Mouse (Mus musculus): ENCODE measurements at regions not wholly inside any gene's neighbourhood (a gene's known extent, or its start where the extent isn't known, plus 50 kb on each side); places are given as distances from the start of the nearest gene placed in this dataset.

DNA sequence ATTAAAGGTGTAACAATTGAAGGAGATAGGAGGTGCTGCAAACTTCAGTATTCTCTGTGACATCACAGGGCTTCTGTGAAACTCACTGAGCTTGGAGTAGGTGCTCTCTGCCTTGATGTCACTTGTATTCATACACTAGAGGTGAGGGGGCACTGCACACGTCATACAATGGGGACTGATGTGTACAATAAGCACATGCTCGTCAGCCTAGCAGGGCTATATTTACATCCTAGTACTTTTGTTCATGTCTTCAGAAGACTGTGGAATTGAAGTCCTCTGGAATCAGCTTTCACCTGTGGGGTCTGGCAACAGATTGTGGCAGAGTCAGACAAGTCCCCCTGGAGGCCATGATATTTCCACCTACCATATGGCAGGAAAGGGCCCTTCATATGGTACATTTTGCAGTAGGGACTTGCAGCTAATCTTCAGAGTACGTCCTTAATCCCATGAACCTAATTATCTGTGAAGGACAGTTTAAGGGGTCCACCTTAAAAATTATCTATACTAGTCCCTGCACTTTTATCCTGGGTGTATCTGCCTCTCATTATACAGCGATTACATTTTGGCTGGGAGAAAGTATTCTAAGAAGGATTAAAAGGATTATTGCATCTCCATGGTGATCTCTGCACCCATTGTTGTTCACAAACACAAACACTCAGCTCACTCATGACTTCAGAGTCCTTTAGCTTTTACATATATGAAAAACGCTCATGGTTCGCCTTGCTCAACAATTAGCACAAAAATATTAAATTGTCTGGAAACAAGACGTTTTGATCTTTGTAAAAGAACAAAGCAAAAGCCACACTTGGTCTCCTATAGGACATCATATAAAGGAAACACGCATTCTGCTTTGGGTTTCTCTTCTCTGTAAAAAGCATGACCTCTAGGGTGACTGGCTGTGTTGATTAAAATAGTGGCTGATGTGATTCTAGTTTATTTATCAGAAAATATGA lies 324.1 kb upstream of the Itga1 start:
- no peak for DNase-seq

DNA sequence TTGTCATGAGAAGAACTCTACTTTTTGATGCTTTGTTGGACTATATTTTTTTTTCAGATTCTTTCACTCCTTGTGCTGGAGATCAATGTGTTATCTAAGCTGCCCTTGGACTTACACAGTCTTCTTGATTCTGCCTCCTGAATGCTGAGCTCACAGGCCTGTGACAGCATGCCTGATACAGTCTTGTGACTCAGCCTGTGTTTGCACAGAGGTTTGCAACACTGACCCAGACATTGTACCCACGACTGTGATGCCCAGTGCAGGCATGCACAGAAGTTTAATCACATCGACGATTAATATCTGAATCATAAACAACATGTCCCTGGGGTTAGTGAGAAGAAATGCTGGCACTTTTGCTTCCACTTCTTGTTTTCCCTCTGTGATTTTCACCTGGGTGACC lies 322.0 kb upstream of the Itga1 start:
- peak; percentile 64 for DNase-seq

DNA sequence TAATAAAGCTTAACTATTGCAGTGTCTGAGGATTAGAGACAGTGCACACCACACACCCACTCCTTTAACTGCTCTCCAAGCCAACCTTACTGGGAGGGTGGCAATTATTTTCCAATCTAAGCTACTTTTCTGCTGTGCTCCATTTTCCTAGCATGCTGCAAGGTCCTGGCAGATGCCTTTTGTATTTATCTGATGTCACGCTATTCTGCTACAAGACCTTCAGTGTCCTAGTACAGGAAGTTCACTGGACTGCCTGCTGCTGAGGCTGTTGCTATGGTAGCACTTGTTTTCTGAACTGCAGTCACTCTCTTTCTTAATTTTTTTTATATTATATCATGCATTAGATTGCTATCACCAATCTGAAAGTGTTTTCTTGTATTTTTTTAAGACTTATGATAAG lies 319.7 kb upstream of the Itga1 start:
- no peak for DNase-seq

DNA sequence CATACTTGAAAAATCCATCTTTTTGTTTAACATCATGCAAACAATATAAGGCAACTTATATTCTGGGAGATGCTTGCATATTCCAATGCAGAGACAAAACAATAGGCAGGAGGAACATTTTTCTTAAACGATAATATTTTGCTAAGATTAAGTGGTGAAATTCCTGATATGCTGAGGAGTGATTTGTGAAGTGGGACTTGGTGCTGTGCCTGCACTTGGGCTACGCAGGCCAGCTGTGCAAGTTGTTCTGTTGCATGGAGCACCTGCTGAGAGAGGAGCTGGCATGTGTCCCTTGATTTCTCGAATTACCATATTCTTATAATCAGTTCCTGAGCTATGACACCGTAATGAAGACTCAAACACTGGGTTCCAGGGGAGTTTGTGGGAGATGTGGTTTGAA lies 316.1 kb upstream of the Itga1 start:
- no peak for DNase-seq

DNA sequence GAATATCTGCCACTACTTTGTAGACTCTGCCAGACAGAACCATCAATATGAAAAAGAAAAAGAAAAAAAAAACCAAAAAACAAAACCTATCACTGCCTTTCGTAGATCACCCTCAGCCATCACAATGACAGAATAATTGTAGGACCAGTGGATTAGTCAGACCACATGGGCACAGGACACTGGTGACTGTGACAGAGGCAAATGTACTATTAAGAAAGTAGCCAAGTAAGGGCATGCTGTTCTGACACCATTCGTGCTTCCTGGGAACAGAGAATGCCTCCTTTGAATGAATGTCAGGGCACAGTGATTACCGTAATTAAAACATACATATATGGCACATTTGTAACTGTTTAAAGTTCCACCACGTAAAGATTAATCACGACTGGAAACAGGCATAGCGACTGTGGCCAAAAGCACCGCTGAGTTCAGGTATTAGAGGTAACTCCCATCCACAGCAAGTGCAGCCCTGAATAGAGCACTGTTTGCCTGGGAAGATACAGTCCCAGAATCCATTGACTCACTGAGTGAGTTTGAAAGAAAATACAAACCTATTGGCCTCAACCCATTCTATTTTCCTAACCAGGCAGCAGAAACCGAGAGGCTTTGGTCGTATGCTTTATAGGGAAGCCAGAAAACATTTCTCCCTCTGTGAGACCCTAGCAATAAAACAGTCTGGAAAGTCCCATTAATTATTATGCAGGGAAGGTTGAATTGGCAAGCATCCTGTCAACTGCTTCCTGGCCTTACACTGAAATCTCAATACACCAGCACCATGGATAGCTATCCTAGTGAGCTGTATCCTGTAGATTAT lies 312.2 kb upstream of the Itga1 start:
- no peak for DNase-seq

DNA sequence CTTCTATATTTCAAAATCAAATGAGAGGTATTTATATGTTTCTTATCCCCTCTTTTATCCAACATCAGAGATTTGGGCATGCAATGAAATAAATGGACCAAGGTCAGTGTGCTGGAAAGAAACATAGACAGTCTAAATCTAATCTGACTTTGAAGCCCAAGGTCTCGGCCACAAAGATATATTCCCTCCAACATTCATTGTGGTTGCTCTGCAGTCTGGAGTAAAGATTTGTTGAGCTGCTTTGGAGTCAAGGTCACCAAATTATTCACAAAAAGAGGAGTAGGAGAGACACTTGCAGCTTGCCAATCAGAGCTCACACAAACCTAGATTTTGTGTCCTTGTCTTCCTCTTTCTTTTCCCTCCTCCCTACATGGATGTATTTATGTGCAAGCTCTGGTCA lies 304.2 kb upstream of the Itga1 start:
- DNase-seq: peak; percentile 66

DNA sequence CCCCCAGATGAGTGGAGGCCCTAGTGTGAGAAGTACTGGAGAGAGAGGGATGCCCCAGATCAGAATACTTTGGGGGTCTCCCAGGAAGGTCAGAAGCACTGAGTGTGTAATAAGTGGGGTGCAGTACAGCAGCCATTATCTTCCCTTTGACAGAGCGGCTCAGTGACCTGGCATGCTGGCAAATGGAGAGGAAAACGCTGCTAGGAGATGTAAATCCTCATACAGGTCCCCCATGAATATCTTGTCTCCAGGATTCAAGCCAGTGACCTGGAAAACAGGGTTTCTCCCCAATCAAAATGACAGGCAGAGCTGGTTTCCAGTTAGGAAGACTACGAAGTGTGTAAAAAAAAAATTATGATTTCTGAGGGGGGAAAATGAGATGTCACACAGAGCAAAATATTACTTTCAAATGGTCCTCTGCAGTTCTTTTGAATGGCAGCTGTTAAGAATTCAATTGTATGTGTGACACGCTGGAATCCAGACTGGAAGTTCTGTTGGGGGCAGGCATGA lies 299.0 kb upstream of the Itga1 start:
- DNase-seq: no peak

DNA sequence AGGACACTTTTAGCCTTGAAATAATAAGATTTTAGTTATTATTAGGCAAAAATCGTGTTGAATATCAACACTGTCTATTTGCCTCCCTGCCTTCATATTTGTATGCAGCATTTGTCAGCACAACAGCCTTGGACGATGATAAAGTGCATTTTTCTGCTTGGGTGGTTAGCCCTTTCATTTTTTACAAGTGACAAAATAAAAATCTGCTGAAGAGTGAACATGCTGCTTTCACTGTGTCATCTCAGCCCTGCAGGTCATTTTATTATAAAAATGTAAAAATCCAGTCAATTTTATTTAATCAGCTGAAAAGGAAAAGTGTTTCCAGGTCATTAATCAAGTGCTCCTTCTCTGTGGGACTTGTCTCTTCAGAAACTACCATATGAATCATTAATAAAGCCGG lies 277.9 kb upstream of the Itga1 start:
- DNase-seq: peak; percentile 42

DNA sequence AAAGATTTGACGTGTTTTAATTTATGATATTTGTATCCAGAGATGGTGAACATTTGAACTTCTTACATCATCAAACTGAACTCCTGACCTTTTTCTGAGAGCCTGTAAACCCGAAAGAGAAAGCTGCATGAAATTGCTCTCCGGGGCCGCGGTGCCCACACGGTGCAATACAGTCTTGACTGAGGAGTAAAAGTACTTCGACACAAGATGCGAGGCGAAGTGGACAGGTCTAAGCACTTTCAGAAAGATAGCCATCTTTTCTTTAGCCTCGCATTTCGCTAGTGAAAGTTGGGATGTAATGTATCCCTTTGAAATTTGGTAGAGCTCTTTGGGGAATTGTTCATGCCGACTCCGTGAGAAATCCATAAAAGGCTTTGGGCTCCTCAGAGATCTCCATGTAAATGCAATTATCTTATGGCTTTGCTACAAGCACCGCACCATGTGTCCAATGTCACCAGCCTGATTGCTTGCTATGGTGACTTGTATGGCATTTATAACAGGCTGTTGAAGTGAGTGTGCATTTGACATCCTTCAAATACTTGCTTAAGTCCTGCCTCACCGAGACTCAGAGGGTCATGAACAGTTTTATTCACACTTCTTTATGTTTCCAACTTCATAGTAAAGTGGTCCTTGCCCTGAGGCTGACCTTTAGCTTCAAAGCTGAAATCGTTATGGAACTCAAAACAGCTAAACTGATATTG lies 274.6 kb upstream of the Itga1 start:
- DNase-seq: no peak

DNA sequence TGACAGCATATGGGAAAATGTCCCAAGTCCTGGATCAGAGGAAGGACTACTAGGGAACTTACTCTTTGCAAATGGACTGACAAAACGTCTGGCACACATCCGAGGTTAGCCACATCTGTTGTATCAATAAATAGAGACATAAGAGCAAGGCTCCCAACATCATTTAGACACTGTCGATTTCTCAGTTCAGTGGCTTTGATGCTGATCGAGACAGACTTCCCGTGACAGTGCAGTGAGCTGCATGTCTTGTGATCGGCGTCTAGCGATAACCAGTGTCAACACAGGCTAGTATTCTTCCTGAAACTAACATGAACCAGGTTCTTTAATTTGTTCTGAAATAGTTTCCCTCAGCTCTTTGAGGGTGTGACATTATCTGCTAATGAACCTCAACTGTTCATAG lies 259.7 kb upstream of the Itga1 start:
- no peak for DNase-seq

DNA sequence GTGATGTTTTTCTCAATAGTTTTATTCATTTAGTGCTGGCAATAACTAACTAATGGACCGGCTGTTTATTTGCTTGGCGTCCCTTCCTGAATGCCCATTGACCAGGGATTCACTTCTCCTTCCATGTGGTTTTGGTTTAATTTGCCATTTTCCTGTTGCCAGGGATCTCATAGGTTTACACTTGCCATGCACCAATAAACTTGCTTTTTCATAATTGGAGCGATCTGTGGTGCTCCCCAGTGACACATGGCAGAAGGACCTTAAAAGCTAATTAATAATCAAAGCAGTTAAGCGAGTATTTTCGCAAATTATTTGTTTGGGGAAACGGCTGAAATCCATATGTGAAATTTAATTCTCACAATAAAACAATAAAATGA lies 245.2 kb upstream of the Itga1 start:
- DNase-seq: no peak

DNA sequence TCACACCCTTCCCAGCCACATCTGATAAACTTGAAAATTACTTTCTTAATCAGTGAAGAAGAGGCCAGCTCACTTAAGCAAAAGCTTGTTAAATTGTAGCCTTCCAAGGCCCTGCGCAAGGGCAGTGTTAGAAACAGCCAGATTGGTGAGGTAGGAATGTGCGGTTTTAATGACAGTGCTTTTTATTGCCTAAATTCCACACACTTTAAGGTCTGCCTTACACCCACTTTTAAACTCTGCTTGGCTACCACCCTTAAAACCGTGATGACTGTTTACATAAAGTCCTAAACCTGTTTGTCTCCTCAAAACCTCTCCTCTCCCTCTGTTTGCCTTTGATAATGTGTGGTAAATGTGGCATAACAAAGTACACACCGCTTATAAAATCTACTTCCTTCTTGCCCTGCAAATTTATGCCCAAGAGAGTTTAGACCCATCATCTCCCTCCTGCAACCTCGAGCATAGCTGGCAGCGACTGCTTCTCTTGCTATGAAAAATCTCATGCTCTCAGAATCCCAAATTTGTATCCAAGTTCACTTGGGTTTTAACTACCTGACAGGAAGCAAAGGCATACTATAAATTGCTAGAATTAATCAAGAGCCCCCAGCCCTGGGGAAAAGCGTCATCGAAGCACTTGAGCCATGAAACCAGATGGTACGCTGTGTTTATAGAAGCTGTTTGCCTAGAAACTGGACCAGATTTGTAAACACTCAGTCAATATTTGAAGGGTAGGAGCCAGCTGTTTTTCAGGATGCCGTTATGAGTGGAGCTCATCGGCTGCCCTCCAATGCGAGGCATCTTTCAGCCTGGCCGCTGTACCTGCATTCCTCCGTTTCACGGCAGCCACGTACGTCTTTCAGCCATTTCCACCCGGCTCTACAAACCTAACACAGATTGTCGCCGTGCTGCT lies 244.6 kb upstream of the Itga1 start:
- no peak for DNase-seq

DNA sequence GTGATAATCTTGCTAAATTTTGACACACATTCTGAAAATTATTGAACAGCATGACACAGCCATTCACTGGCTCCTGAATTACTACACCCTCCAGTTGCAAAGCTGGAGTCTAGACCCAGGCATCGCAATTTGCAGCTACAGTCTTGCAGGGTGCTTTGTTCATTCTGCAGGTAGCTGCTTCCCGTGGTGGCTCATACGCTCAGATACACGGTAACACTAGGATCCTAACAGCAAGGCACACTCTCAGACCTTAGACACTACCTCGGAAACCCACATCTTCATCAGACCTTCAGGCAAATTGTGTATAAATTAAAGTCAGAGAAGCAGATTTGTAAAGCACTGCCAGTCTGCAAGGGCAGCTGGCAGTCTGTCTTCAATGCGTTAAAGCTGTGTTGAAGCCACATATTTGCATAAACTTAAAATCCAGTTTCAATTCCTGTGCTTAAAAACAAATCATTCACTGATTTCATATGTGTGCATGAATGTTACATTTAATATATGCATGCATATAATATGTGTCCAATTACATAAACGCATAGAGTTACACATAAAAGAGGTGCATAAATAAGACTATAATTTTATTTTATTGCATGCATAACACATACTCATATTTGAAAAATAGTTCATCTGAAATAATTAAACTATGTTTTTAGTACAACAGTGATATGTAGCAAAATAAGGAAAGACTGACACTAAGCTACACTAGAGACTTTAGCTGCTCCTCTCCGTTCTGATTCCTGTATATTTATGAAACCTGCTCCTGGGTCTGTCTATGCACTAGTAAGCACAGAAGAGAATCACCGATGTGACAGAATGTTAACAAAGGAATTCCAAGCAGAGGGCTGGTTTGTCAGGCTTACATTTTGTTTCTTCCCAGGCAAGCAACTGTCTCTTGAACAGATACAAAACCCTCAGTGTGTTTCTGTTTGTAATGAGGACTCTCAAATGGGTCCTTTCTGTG lies 227.5 kb upstream of the Itga1 start:
- DNase-seq: no peak

DNA sequence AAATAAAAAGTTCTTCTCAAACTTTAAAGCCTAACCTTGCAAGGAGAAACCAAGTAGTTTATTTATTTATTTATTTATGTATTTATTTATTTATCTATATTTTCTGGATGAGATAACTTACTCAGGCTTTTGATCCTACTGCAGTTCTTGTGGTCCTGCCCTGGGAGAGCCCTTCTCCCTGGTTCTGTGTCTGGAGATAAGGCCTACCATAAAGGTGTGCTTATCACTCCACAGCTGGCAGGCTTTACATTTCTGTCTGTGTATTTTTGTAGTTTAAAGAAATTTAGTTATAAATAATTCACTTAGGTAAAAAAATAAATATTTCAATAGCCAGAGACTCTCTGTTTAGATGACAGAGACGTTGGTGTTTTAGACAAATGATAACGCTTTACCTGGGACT lies 224.5 kb upstream of the Itga1 start:
- no peak for DNase-seq

DNA sequence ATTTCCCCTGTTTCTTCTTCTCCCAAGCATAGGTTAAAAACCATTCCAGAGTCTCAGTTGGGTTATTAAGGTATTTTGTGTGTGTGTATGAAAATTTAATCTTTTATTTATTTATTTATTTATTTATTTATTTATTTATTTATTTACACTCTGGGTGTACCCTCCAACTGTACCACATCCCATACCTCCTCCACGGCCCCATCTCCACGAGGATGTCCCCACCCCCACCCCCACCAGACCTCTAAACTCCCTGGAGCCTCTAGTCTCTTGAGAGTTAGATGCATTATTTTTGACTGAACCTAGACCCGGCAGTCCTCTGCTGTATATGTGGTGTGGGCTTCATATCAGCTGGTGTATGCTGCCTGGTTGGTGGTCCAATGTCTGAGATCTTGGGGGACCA lies 214.9 kb upstream of the Itga1 start:
- no peak for DNase-seq

DNA sequence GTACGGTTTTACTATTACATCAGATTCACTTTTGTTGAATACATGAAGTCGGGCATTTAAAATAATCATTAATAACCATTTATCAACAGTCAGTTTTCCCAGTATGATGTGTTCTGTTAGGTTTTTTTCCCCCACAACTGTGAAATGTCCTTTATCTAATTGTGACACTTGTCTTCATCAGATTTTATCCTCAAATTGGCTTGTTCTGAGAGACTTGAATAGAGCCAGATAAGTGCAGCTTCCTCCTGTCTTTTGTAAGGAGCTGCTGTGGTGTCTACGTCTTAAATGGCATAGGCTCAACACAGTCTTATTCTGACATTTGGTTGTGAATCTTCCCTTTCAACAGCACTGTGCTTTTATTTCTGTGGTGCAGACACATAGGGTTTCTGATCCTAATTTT lies 206.8 kb upstream of the Itga1 start:
- no peak for DNase-seq

DNA sequence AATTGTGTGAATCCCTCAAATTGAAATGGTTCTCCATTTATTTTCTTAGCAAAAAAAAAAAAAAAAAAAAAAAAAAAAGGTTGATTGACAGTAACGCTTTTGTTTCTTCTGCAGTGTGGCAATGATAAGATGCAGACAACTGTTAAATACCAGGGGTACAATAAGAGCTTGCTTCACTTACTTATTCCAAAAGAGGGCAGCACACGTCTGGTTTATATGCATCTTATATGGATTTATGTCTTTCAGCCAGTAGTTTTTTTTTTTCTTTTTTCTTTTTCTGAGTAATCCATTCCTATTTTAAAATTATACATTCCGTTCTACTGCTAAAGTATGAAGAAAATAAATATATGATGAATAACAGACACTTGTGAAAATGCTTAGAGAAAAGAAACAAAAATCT lies 185.6 kb upstream of the Itga1 start:
- DNase-seq: no peak

DNA sequence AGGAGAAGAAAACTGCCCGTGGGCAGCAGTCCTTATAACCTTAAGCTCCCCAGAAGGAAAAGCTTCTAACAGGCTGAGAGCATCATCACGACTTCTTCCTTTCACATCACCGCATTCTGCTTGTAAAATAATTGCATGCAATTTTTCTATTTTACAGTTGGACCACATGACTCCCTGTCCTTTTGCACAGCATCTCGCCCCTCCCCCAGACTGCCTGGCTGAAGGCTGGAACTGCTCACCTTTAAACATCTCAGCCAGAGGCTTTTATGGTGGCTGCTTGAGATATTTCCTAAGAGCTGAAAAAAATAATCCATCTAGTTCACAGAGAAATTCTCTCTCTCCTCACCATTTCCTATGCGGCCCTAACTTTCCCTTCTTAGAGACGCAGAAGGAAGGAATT lies 164.4 kb upstream of the Itga1 start:
- no peak for DNase-seq

DNA sequence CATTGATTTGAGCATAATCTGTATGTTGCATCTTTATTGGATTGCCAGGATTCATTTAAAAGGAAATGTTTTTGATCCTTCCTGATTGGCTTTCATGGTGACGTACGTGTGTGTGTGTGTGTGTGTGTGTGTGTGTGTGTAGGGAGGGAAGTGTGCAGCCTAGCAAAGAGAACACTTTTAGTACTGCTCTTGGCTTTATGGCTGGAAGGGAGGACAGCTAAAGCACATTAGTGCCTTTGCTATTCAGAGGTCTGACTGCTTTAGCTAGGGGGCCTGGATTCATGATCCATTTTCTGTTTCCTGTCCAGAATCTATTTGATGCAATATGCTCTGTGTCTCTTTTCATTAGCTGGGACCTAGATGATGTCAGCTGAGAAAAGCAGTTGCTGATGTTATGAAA lies 155.6 kb upstream of the Itga1 start:
- no peak for DNase-seq

DNA sequence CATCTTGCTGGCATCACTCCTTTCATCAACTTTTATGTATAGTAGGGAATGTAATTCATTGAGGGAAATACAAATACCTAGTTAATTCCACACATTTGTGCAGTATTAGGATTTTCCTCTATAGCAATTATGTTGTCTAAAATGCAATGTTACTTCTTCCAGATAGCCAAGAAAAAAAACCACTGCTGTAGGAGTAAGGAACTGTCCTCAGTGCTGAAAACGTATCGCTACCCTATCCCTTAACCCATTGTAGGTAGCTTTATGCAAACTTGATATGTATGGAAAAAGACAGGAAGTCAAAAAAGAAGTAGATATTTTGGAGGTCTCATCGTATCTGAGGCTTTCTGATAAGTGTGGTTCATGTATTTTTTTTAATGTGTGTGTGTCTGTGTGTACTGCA lies 150.8 kb upstream of the Itga1 start:
- no peak for DNase-seq
